Mouse (Mus musculus) CD4-positive helper T cell, adult 2 months (primary cell): ENCODE results near the gene Nfkbib.

Experiments
- DNase-seq: peaks from one replicate; pipeline ENCODE4 v3.0.0-alpha.2; 2012; ENCODE audit warnings: low read depth, missing footprints, low spot score

Gene Nfkbib

DNA sequence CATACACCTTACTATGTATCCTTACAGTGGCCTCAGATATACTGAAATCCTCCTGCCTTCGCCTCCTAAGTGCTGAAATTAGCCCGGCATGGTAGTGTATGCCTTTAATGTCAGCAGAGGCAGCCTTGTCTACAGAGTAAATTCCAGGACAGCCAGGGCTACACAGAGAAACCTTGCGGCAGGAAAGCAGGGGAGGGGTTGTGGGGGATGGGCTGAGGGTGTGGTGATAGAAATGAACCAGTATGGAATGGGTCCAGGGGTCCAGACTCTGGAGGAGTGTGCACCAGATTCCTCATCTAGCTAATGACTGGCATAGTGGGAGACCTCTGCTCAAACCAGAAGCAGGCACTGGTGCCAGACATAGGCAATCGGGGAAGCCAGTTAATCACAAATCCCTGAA is 48.2 kb downstream of the Nfkbib start:
- no peak for DNase-seq

DNA sequence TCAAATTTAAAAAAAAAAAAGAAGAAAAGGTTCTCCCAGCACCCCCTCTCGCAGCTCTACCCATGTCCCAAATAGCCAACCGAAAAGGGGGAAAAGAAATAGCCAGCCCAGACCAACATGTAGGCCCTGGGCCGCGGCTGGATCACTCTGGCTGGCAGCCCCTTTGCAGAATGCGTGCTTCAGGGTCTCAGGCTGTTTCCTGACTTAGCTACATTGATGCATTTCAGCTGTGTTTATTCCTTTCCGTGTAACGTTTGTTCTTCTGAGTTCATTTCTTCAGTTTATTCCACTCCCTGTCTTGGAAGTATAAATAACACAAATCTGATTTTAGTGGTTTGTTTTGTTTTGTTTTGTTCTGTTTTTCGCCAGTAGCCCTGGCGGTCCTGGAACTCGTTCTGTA is 49.6 kb downstream of the Nfkbib start:
- no peak for DNase-seq

DNA sequence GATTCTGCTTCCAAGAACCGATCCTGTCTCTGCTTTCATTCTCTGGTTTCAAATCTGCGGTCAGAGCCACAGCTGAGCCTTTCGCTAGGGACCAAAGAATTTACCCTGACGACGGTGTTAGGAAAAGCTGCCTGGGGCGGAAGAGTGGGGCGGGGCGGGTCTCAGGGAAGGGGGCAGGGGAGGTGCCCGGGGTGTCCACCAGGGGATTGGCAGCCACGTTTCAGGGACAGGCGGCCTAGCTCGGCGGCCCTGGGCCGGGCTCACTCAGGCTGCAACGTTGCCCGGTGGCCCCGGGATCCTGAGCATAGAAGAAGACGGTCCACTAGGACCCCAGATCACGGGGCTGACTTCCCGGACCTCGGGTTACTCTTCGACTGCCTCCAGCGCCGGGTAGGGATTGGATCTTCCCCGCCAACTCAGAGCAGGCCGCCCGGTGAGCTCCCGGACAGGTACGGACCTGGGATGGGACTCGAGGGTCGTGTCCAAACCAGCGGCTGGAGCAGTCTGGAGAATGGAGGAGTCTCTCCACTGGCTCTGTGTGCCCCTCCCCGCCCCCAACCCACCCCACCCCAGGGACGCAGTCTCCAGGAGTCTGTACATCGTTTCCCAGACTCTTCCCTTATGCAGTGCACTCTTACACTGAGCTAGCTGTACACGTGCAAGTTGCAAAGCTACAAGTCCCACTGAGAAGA is 50.6 kb downstream of the Nfkbib start, which contains the start of gene Fbxo17:
Gene Fbxo17, plus strand, starts transcription at position 215 of the 692 bp plus-strand sequence.
- DNase-seq = peak; percentile 68

DNA sequence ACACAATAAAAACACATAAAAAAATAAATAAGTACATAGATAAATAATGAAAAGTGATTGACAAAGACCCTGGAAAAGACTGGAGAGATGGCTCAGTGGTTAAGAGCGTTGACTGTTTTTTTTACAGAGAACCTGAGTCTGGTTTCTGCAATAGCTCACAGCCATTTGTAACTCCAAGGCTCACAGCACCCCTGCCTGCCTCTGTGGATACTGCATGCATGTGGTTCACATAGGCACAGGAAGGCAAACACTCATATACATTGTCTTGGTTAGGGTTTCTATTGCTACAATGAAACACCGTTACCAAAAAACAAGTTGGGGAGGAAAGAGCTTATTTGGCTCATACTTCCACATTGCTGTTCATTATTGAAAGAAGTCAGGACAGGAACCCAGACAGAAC is 51.7 kb downstream of the Nfkbib start:
- no peak for DNase-seq

DNA sequence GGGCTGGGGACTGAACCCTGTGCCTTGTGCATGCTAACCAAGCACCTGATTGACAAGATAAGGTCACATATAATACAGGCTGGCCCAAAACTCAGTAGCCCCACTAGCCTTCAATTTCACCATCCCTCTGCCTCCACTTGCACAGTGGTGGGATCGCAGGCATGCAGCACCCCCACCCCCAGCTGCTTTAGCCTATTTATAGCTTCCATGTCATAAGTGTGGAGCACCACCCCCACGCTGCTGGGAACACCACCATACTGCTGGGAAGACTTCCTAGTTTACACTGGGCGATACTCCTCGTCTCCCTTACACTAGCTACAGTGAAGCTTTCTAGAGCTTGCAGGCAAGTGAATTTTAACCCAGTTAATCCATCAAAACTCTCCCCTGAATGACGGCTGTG is 52.6 kb downstream of the Nfkbib start:
- DNase-seq = no peak

DNA sequence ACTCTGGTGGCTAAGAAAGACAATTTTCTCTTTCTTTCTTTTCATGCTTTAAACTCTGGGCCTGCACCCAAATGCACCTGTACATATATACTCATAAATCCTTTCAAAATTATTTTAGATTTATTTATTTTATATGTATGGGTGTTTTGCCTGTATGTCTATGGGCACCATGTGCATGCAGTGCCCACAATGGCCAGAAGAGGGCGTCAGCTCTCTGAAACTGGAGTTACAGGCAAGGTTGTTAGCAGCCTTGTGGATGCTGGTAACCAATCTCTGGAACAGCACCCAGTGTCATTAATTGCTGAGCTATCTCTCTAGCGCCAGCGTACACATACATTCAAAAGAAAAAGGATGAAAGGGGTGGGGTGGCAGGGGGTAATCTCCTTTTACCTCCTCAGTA is 56.4 kb downstream of the Nfkbib start:
- DNase-seq = no peak

DNA sequence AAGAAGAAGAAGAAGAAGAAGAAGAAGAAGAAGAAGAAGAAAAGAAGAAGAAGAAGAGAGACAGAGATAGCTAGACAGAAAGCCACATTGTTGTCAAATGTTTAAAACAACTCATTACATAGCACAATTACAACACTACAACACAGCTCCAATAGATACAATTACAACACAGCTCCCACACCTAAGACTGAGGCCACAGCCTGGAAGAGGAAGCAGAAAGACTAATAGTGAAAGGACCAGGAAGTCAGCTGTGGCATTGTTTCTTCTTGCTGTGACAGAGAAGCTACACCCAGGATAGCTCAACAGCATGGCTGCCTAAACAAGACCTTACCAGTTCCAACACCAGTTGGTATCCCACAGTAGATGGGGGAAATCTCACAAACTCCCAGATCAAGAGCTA is 57.9 kb downstream of the Nfkbib start:
- no peak for DNase-seq
